Comparison of ENCODE assay signal across 16 mouse cellular contexts in the genomic region with DNA sequence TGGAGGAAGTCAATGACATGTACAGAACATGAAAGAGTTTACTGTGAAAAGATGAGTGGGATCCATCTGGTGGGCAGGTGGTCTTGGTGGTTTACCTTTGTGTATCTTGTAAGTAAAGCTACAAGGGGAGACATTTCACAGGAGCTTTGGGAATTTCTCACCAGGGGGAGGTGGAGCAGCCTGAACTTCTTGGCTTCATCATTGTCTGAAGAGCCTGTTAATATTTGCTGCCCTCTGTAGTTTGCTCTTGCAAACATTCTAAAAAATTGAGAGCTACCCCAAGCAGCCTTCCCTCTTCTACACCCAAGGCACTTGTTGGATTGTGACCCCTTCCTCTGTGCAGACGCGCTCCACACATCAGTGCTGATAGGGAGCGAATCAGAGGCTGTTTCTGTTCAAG.
DNase-seq lines count a peak whose midpoint lies in the region; ATAC-seq and TF ChIP-seq lines count a peak whose summit lies in the region.
"Had no signal": no experiment of that assay in that cellular context is flagged by ENCODE, and none has a peak within 500 bp of the region (broad histone marks: within the 10 kb centered on the region; RNA-seq: fewer than 3 reads in every experiment).

No protein-coding gene starts in this region.

- 0 out of 2 replicates have a peak, but pooled peaks have one; percentile 15 for TF ChIP-seq CTCF in kidney, adult 2 months (conservative IDR thresholded peaks at IDR 0.05; ENCODE audit: insufficient read depth, insufficient read length, low read depth, low read length)
- peak; percentile 36; the same call in 1 of the 2 replicates for TF ChIP-seq CTCF in midbrain, postnatal 0 days (IDR thresholded peaks at IDR 0.05)

- WGBS in kidney, adult 2 months: 69% methylated on average over 3 of the region's 3 CpGs
- 83% methylated on average over 3 of the region's 3 CpGs for WGBS in midbrain, postnatal 0 days
- WGBS in midbrain, embryonic 11.5 days: 86% methylated on average over 3 of the region's 3 CpGs
- WGBS in hindbrain, embryonic 11.5 days: 92% methylated on average over 3 of the region's 3 CpGs

- H3K36me3 ChIP-seq in kidney, adult 2 months (ENCODE audit: control insufficient read depth, insufficient read depth, low read length): no peaks in the 10 kb centered on the region
- no peaks in the 10 kb centered on the region for H3K36me3 ChIP-seq in midbrain, postnatal 0 days (ENCODE audit: insufficient read depth, low read length)
- no peaks in the 10 kb centered on the region for H3K36me3 ChIP-seq in midbrain, embryonic 11.5 days (ENCODE audit: control insufficient read depth, insufficient read depth, low read length)
- no peaks in the 10 kb centered on the region for H3K36me3 ChIP-seq in hindbrain, embryonic 11.5 days (ENCODE audit: control insufficient read depth, insufficient read depth, low read length)
- H3K36me3 ChIP-seq: limb, embryonic 13.5 days; midbrain, embryonic 13.5 days had no signal

- no peak overlapping the region for H3K4me2 ChIP-seq in midbrain, postnatal 0 days (ENCODE audit: low read depth, low read length, poor library complexity, severe bottlenecking)
- H3K4me2 ChIP-seq in midbrain, embryonic 11.5 days: no peak overlapping the region
- H3K4me2 ChIP-seq in hindbrain, embryonic 11.5 days (replicated peaks; ENCODE audit: low read depth, low read length): no peak overlapping the region
- H3K4me2 ChIP-seq: limb, embryonic 13.5 days; midbrain, embryonic 13.5 days had no signal

- no peaks in the 10 kb centered on the region for H3K4me1 ChIP-seq in kidney, adult 2 months (ENCODE audit: control insufficient read depth, insufficient read depth, low read length)
- H3K4me1 ChIP-seq in midbrain, postnatal 0 days (ENCODE audit: insufficient read depth, low read length): no peaks in the 10 kb centered on the region
- no peaks in the 10 kb centered on the region for H3K4me1 ChIP-seq in midbrain, embryonic 11.5 days (ENCODE audit: control insufficient read depth, insufficient read depth, low read length)
- no peaks in the 10 kb centered on the region for H3K4me1 ChIP-seq in hindbrain, embryonic 11.5 days (replicated peaks; ENCODE audit: control insufficient read depth, insufficient read depth, low read length)
- H3K4me1 ChIP-seq: midbrain, embryonic 13.5 days had no signal

- no peaks in the 10 kb centered on the region for H3K9me3 ChIP-seq in midbrain, postnatal 0 days (ENCODE audit: low read length)
- H3K9me3 ChIP-seq in midbrain, embryonic 11.5 days (ENCODE audit: control insufficient read depth, low read length): no peaks in the 10 kb centered on the region
- H3K9me3 ChIP-seq in hindbrain, embryonic 11.5 days (ENCODE audit: control insufficient read depth, low read length): no peaks in the 10 kb centered on the region
- H3K9me3 ChIP-seq: limb, embryonic 13.5 days; midbrain, embryonic 13.5 days had no signal

- peak; percentile 16 for DNase-seq in embryo, embryonic 10.5 days (ENCODE audit: low spot score)
- DNase-seq in embryo, embryonic 11 days: no peak
- DNase-seq in kidney, adult 2 months: peak; percentile 36
- no peak for DNase-seq in kidney, postnatal 10 days
- DNase-seq in midbrain, postnatal 0 days (ENCODE audit: low spot score): peak; percentile 12
- DNase-seq in midbrain, embryonic 11.5 days (ENCODE audit: low spot score, missing footprints): no peak
- DNase-seq in hindbrain, embryonic 11.5 days (ENCODE audit: low spot score): no peak
- DNase-seq: gastrocnemius, postnatal 36 days; heart, postnatal 36 days; liver, postnatal 0 days; thymus, postnatal 36 days had no signal

- no peak overlapping the region for H3K27ac ChIP-seq in kidney, adult 2 months (ENCODE audit: insufficient read depth, low read depth, low read length)
- no peak overlapping the region for H3K27ac ChIP-seq in midbrain, postnatal 0 days (ENCODE audit: low read depth, low read length)
- no peak overlapping the region for H3K27ac ChIP-seq in midbrain, embryonic 11.5 days (ENCODE audit: low read depth, low read length)
- no peak overlapping the region for H3K27ac ChIP-seq in hindbrain, embryonic 11.5 days (ENCODE audit: low read depth, low read length)
- H3K27ac ChIP-seq: limb, embryonic 13.5 days; midbrain, embryonic 13.5 days had no signal

- no peak for ATAC-seq in midbrain, postnatal 0 days (ENCODE audit: low FRiP score)
- no peak for ATAC-seq in midbrain, embryonic 11.5 days (ENCODE audit: low FRiP score)
- ATAC-seq in hindbrain, embryonic 11.5 days (ENCODE audit: low FRiP score): no peak
- ATAC-seq: forebrain, embryonic 16.5 days; intestine, embryonic 16.5 days; liver, postnatal 0 days; midbrain, embryonic 13.5 days; Patski had no signal

- H3K4me3 ChIP-seq in kidney, adult 2 months (ENCODE audit: insufficient read depth, low read depth, low read length): no peak overlapping the region
- H3K4me3 ChIP-seq in midbrain, postnatal 0 days (ENCODE audit: low read depth, low read length): no peak overlapping the region
- no peak overlapping the region for H3K4me3 ChIP-seq in midbrain, embryonic 11.5 days (ENCODE audit: low read depth, low read length)
- H3K4me3 ChIP-seq in hindbrain, embryonic 11.5 days (ENCODE audit: low read depth, low read length): no peak overlapping the region
- H3K4me3 ChIP-seq: limb, embryonic 13.5 days; midbrain, embryonic 13.5 days had no signal

- no peak overlapping the region for H3K9ac ChIP-seq in midbrain, postnatal 0 days (replicated peaks; ENCODE audit: low read length, poor library complexity, severe bottlenecking)
- no peak overlapping the region for H3K9ac ChIP-seq in midbrain, embryonic 11.5 days (ENCODE audit: low read length)
- H3K9ac ChIP-seq in hindbrain, embryonic 11.5 days (ENCODE audit: low read depth, low read length): no peak overlapping the region
- H3K9ac ChIP-seq: limb, embryonic 13.5 days; liver, postnatal 0 days; midbrain, embryonic 13.5 days had no signal

- H3K27me3 ChIP-seq in kidney, adult 2 months (replicated peaks; ENCODE audit: control insufficient read depth, insufficient read depth, low read length): no peaks in the 10 kb centered on the region
- no peaks in the 10 kb centered on the region for H3K27me3 ChIP-seq in midbrain, postnatal 0 days (ENCODE audit: insufficient read depth, low read length)
- no peaks in the 10 kb centered on the region for H3K27me3 ChIP-seq in midbrain, embryonic 11.5 days (ENCODE audit: control insufficient read depth, insufficient read depth, low read length)
- H3K27me3 ChIP-seq in hindbrain, embryonic 11.5 days (ENCODE audit: control insufficient read depth, insufficient read depth, low read length): no peaks in the 10 kb centered on the region
- H3K27me3 ChIP-seq: limb, embryonic 13.5 days; midbrain, embryonic 13.5 days; Patski had no signal

- no peak for TF ChIP-seq POLR2A in kidney, adult 2 months (IDR thresholded peaks at IDR 0.05; ENCODE audit: low read depth, low read length)

Comparison
In these comparisons a context has a peak if more than half of its experiments do, and no peak if none do; other contexts are left out.
1. DNase-seq: peak in embryo, embryonic 10.5 days (single experiment), kidney, adult 2 months (single experiment) and midbrain, postnatal 0 days (single experiment); none in embryo, embryonic 11 days (single experiment), kidney, postnatal 10 days (single experiment), midbrain, embryonic 11.5 days (single experiment) and hindbrain, embryonic 11.5 days (single experiment).